Mouse (Mus musculus) testis, adult 2 months (tissue): ENCODE data around the gene Trmt5.

Source experiments
- CTCF ChIP-seq: fragments of 200-500 bp; IDR thresholded peaks from 2 replicates; pipeline ENCODE4 v1.5.1; 2012; ENCODE audit warnings: low read depth, mild to moderate bottlenecking, inconsistent platforms, low read length, moderate library complexity; ENCODE audit not compliant: control insufficient read depth, insufficient read depth, insufficient replicate concordance
- POLR2A ChIP-seq: fragments of 200-500 bp; IDR thresholded peaks from 2 replicates; pipeline ENCODE4 v1.6.1; 2012; ENCODE audit warnings: low read depth, mild to moderate bottlenecking, inconsistent platforms, low read length, moderate library complexity; ENCODE audit not compliant: control insufficient read depth

DNA sequence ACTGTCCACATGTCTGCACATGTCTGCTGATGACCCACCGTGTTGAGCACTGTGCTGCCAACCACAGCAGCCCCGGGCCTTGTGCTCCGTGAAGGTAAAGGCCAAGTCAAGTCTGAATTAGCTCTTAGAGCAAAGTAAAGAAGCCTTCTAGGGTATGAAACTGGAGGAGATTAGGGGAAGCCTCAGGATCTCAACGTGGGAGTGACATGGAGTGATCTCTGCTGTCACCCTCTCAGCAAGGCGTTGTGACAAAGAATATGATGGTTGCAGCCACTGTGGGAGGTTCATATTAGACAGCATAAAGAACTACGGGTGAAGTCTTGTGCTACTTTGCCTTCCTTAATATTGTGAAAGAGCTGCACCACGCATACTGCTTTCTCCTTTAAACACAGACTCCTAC lies 43.7 kb upstream of the Trmt5 start:
- TF ChIP-seq POLR2A, result no peak
- no peak for TF ChIP-seq CTCF
